Mouse (Mus musculus): ENCODE measurements at regions not wholly inside any gene's neighbourhood (a gene's known extent, or its start where the extent isn't known, plus 50 kb on each side); places are given as distances from the start of the nearest gene placed in this dataset.
A peak's percentile ranks its signal among the peaks of the same experiment; 100 is the strongest.

- DNase-seq (ENCODE audit: low read depth) = peak; percentile 85
- no peak for TF ChIP-seq POLR2A (IDR thresholded peaks at IDR 0.05; ENCODE audit: borderline replicate concordance, extremely low read depth, insufficient read depth, insufficient read length, poor library complexity, severe bottlenecking)
- TF ChIP-seq CTCF (IDR thresholded peaks at IDR 0.05; ENCODE audit: borderline replicate concordance, extremely low read depth, insufficient read depth, insufficient read length) = no peak
Observed at GRCm38 (mm10) chr3:153077846-153078703, 96.0 kb upstream of the St6galnac5 start.

DNA sequence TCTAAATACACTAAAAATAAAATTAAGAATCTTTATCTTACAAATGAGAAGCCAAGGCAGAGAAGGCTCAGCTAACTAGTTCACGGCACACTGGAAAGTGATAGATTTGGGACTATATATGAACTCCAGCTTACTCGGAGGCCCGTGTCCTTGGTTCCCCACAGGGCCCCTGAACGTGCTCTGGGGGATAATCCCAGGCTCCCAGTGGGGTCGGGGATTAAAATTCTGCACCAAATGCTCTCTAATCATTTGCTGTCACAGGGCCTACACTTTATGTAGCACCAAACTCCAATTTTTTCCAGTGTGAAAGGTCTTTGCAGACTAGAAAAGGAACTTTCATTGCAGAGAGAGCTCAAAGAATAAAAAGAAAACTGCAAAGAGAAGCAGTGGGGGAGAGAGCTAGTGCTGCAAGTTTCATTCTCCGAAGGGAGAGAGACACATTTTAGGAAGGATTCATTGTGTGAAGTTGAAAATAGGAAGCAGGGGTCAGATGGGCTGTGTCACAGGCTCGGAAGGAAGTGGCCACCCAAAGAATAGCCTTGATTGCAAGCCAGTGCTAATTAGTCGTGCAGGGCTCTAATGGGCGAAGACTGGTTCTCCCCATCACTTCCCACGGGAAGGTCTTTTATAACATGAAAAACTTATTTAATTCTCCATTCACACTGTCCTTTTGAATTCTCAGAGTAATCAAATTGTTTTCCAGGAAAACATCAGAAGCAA, 90.3 kb upstream of the St6galnac5 start:
- peak; percentile 83 for DNase-seq (ENCODE audit: low read depth)

GRCm38 (mm10) chr3:153071549-153071948, 89.5 kb upstream of the St6galnac5 start:
- DNase-seq (ENCODE audit: low read depth) = no peak
- TF ChIP-seq CTCF (IDR thresholded peaks at IDR 0.05; ENCODE audit: borderline replicate concordance, extremely low read depth, insufficient read depth, insufficient read length) = no peak
- TF ChIP-seq POLR2A (IDR thresholded peaks at IDR 0.05; ENCODE audit: borderline replicate concordance, extremely low read depth, insufficient read depth, insufficient read length, poor library complexity, severe bottlenecking) = no peak

More for the DNA sequence above, 90.3 kb upstream of the St6galnac5 start:
- TF ChIP-seq POLR2A (IDR thresholded peaks at IDR 0.05; ENCODE audit: borderline replicate concordance, extremely low read depth, insufficient read depth, insufficient read length, poor library complexity, severe bottlenecking) (no peak), CTCF (IDR thresholded peaks at IDR 0.05; ENCODE audit: borderline replicate concordance, extremely low read depth, insufficient read depth, insufficient read length) (no peak)

DNA sequence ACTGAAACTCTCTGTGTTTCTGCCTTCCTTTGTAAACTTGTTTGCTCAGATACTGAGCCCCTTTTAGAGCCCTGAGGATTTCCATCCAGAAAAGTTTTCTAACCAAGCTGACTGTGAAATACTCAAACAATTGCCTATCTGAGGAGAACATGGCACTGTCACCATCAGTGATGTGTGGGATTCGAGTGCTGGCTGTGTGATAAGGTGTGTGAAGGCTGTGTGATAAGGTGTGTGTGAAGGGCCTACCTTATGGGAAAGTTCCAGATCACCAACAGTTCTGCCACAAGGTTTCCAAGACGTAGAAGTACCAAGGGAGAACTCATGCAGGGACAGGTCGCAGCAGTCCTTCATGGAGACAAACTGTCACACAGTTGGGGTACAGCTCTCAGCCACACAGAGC, 89.1 kb upstream of the St6galnac5 start:
- TF ChIP-seq CTCF (IDR thresholded peaks at IDR 0.05; ENCODE audit: borderline replicate concordance, extremely low read depth, insufficient read depth, insufficient read length) = no peak
- TF ChIP-seq POLR2A (IDR thresholded peaks at IDR 0.05; ENCODE audit: borderline replicate concordance, extremely low read depth, insufficient read depth, insufficient read length, poor library complexity, severe bottlenecking) = no peak
- no peak for DNase-seq (ENCODE audit: low read depth)

- no peak for DNase-seq (ENCODE audit: low read depth)
- no peak for TF ChIP-seq CTCF (IDR thresholded peaks at IDR 0.05; ENCODE audit: borderline replicate concordance, extremely low read depth, insufficient read depth, insufficient read length)
- TF ChIP-seq POLR2A (IDR thresholded peaks at IDR 0.05; ENCODE audit: borderline replicate concordance, extremely low read depth, insufficient read depth, insufficient read length, poor library complexity, severe bottlenecking) = no peak
Observed at GRCm38 (mm10) chr3:153065890-153066289, 83.8 kb upstream of the St6galnac5 start.

DNA sequence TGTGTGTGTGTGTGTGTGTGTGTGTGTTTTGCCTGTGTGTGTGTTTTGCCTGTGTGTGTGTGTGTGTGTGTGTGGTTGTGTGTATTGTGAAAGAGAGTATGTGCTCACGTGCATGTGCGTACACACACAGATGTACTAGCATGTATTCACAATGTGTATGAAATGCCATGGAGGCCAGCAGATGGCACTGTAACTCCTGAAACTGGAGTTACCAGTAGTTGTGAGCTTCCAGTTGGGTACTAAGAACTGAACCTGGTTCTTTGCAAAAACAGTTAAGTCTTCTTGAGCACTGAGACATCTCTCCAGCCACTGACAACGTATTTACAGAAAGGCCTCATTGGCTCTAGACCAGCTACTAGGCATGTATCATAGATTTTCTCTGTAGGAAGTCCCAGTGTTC, 71.1 kb upstream of the St6galnac5 start:
- DNase-seq (ENCODE audit: low read depth) = no peak
- TF ChIP-seq POLR2A (IDR thresholded peaks at IDR 0.05; ENCODE audit: borderline replicate concordance, extremely low read depth, insufficient read depth, insufficient read length, poor library complexity, severe bottlenecking) (no peak), CTCF (IDR thresholded peaks at IDR 0.05; ENCODE audit: borderline replicate concordance, extremely low read depth, insufficient read depth, insufficient read length) (no peak)

- no peak for DNase-seq (ENCODE audit: low read depth)
- TF ChIP-seq POLR2A (IDR thresholded peaks at IDR 0.05; ENCODE audit: borderline replicate concordance, extremely low read depth, insufficient read depth, insufficient read length, poor library complexity, severe bottlenecking) = no peak
- no peak for TF ChIP-seq CTCF (IDR thresholded peaks at IDR 0.05; ENCODE audit: borderline replicate concordance, extremely low read depth, insufficient read depth, insufficient read length)
Observed at GRCm38 (mm10) chr3:153051566-153051965, 69.5 kb upstream of the St6galnac5 start.

DNA sequence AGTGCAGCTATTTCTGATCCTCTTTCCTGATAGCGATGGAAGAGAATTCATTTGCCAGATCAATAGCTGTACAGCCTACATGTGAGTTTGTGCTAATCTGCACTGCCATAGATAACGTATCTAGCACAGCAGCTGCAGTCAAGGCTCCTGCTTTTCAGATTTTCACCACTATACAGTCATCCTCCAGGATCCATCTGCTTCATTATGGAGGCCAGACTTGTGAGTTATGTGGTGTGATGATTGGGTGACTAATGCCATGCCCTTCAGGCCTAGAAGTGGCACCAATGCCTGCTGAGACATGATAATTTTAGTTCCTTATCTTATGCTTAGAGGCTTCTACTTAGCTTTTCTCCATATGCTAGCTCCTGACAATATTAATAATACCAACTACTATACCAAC, 63.3 kb upstream of the St6galnac5 start:
- DNase-seq (ENCODE audit: low read depth) = no peak
- TF ChIP-seq CTCF (IDR thresholded peaks at IDR 0.05; ENCODE audit: borderline replicate concordance, extremely low read depth, insufficient read depth, insufficient read length) (no peak), POLR2A (IDR thresholded peaks at IDR 0.05; ENCODE audit: borderline replicate concordance, extremely low read depth, insufficient read depth, insufficient read length, poor library complexity, severe bottlenecking) (no peak)

DNA sequence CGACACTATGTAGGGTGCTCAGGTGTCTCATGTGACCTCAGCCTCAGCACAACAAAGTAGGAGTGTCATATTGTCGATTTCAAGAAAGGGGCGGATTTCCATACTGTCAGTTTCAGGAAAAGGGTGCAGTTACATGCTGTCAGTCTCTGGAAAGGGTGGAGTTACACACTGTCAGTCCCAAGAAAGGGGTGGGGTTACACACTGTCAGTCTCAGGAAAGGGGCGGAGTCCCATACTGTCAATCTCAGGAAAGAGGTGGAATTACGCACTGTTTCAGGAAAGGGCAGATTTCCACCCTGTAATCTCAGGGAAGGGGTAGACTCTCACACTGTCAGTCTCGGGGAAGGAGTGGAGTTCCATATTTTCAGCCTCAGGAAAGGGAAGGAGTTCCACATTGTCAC, 51.9 kb upstream of the St6galnac5 start:
- no peak for TF ChIP-seq CTCF (IDR thresholded peaks at IDR 0.05; ENCODE audit: borderline replicate concordance, extremely low read depth, insufficient read depth, insufficient read length)
- TF ChIP-seq POLR2A (IDR thresholded peaks at IDR 0.05; ENCODE audit: borderline replicate concordance, extremely low read depth, insufficient read depth, insufficient read length, poor library complexity, severe bottlenecking) = no peak
- DNase-seq (ENCODE audit: low read depth) = no peak

Measured in brain, embryonic 14.5 days (tissue).